Mouse (Mus musculus) embryonic fibroblast, embryonic 13.5 days (primary cell): ENCODE measurements around the gene Gcm1. TPM values are rescaled to one million over a fixed set of nuclear protein-coding genes. Genes with fewer than 3 reads are reported as not detected.
A peak's percentile ranks its signal among the peaks of the same experiment; 100 is the strongest.

Source experiments
- H3K27ac ChIP-seq: 2 replicates; pipeline ENCODE4 v1.5.1; 2012; ENCODE audit warnings: low read length, control low read depth, inconsistent platforms; ENCODE audit not compliant: insufficient read depth
- H3K4me1 ChIP-seq: 2 replicates; pipeline ENCODE4 v1.6.1; 2011; ENCODE audit warnings: low read length; ENCODE audit not compliant: control insufficient read depth, insufficient read depth
- H3K4me3 ChIP-seq: 2 replicates; pipeline ENCODE4 v1.5.1; 2011; ENCODE audit warnings: mild to moderate bottlenecking, control low read depth, low read length; ENCODE audit not compliant: insufficient read depth
- CTCF ChIP-seq: IDR thresholded peaks from 2 replicates; pipeline ENCODE4 v1.5.1; 2011; ENCODE audit warnings: mild to moderate bottlenecking, control low read depth, low read length, moderate library complexity, borderline replicate concordance; ENCODE audit not compliant: insufficient read depth
- POLR2A ChIP-seq: IDR thresholded peaks from 2 replicates; pipeline ENCODE4 v1.6.1; 2011; ENCODE audit warnings: low read depth, mild to moderate bottlenecking, control low read depth, low read length, moderate library complexity
- polyA plus RNA-seq: library from polyadenylated mRNA; stranded (reverse); fragments of >200 nt; gene quantifications from 2 replicates; pipeline ENCODE4 v1.2.4, GENCODE M21; 2011; ENCODE audit warnings: low read depth; ENCODE audit not compliant: missing spikeins, insufficient read length

The Gcm1 gene
- polyA plus RNA-seq, 1 experiment = not detected

- TF ChIP-seq CTCF = no peak
- TF ChIP-seq POLR2A = no peak
- H3K27ac ChIP-seq = no peak overlapping the region
These were observed 38.9 kb downstream of the Gcm1 start for GRCm38 (mm10) chr9:78090596-78090995.

GRCm38 (mm10) chr9:78095686-78096085, 44.0 kb downstream of the Gcm1 start:
- H3K4me1 ChIP-seq = no peaks in the 10 kb centered on the region
- H3K27ac ChIP-seq = no peak overlapping the region
- H3K4me3 ChIP-seq = no peak overlapping the region
- no peak for TF ChIP-seq POLR2A
- no peak for TF ChIP-seq CTCF

More at GRCm38 (mm10) chr9:78090596-78090995, 38.9 kb downstream of the Gcm1 start:
- Histone ChIP-seq H3K4me3 (no peak overlapping the region), H3K4me1 (no peaks in the 10 kb centered on the region)

GRCm38 (mm10) chr9:78096376-78096775, 44.7 kb downstream of the Gcm1 start:
- Histone ChIP-seq H3K27ac (no peak overlapping the region), H3K4me1 (peaks cover 4% of the 10 kb centered on the region; the same call in 1 of the 2 replicates), H3K4me3 (no peak overlapping the region)
- no peak for TF ChIP-seq CTCF
- no peak for TF ChIP-seq POLR2A

GRCm38 (mm10) chr9:78100956-78101355, 49.2 kb downstream of the Gcm1 start:
- no peak for TF ChIP-seq POLR2A
- TF ChIP-seq CTCF = no peak
- H3K4me1 ChIP-seq = peaks cover 4% of the 10 kb centered on the region; the same call in 1 of the 2 replicates
- no peak overlapping the region for H3K4me3 ChIP-seq
- no peak overlapping the region for H3K27ac ChIP-seq

GRCm38 (mm10) chr9:78101431-78101830, 49.7 kb downstream of the Gcm1 start:
- TF ChIP-seq POLR2A = no peak
- TF ChIP-seq CTCF = no peak

GRCm38 (mm10) chr9:78103965-78104560, 52.3 kb downstream of the Gcm1 start:
- peaks cover 4% of the 10 kb centered on the region; the same call in 1 of the 2 replicates for H3K4me1 ChIP-seq
- TF ChIP-seq CTCF = no peak
- TF ChIP-seq POLR2A = no peak

More at GRCm38 (mm10) chr9:78101431-78101830, 49.7 kb downstream of the Gcm1 start:
- H3K27ac ChIP-seq = no peak overlapping the region
- peaks cover 4% of the 10 kb centered on the region; the same call in 1 of the 2 replicates for H3K4me1 ChIP-seq
- H3K4me3 ChIP-seq = no peak overlapping the region

GRCm38 (mm10) chr9:78104973-78105372, 53.2 kb downstream of the Gcm1 start:
- Histone ChIP-seq H3K27ac (no peak overlapping the region), H3K4me3 (no peak overlapping the region)
- TF ChIP-seq POLR2A (no peak), CTCF (no peak)

More at GRCm38 (mm10) chr9:78103965-78104560, 52.3 kb downstream of the Gcm1 start:
- no peak overlapping the region for H3K4me3 ChIP-seq
- H3K27ac ChIP-seq = no peak overlapping the region

GRCm38 (mm10) chr9:78105501-78105932, 53.8 kb downstream of the Gcm1 start:
- H3K27ac ChIP-seq = no peak overlapping the region
- H3K4me3 ChIP-seq = no peak overlapping the region
- peaks cover 4% of the 10 kb centered on the region; the same call in 1 of the 2 replicates for H3K4me1 ChIP-seq
- TF ChIP-seq POLR2A = no peak
- TF ChIP-seq CTCF = no peak

More at GRCm38 (mm10) chr9:78104973-78105372, 53.2 kb downstream of the Gcm1 start:
- peaks cover 4% of the 10 kb centered on the region; the same call in 1 of the 2 replicates for H3K4me1 ChIP-seq

- Histone ChIP-seq H3K27ac (no peak overlapping the region), H3K4me3 (no peak overlapping the region), H3K4me1 (no peaks in the 10 kb centered on the region)
- TF ChIP-seq CTCF (no peak), POLR2A (no peak)
These were observed 55.1 kb downstream of the Gcm1 start for GRCm38 (mm10) chr9:78106821-78107220.

GRCm38 (mm10) chr9:78107582-78107911, 55.8 kb downstream of the Gcm1 start:
- H3K4me3 ChIP-seq = peak overlapping the region; percentile 72
- TF ChIP-seq POLR2A = no peak
- no peak for TF ChIP-seq CTCF
- H3K27ac ChIP-seq = no peak overlapping the region
- H3K4me1 ChIP-seq = no peaks in the 10 kb centered on the region
